Mouse (Mus musculus): ENCODE data around the gene Pip5k1c.

Pip5k1c gene

DNA sequence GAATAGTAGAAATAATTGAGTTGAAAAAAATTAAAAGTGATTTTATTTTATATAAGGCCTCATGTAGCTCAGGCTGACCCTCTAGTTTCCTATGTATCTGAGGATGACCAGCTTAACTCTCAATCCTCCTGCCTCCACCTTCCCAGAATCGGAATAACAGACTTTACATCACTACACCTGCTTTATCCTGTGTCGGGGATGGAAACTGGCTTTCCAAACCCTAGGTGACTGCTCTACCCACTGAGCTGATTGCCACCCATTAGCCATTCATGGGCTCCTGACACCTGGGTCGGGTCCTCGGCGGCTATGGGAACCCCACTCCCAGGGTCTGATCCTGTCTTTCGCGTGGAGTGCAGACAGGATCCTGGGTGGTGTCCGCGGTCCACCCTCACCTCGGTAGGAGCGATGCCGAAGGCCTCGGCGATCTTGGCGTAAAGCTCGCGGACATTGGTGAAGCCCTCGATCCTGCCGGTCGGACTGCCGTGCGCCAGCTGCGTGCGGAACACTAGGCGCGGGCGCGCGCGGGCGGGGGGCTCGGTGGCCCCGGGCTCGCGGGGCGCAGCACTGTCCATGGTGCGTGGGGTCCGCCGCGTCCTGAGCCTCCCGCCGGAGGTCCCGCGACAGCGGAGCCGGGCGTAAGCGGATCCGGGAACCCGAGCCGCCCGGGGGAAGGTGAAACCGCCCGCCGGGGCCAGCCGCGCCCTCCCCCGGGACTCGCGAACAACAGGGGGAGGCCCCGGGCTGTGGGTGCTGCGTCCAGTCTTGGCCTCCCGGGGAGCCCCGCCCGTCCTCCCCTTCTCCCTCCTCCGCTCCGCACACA lies 50.1 kb downstream of the Pip5k1c start, which contains the start of gene Gipc3:
Gene Gipc3, minus strand, starts transcription at position 581 of the 820 bp plus-strand sequence.
- no peak for ATAC-seq (ENCODE audit: insufficient number of reproducible peaks, low FRiP score, low TSS enrichment)

DNA sequence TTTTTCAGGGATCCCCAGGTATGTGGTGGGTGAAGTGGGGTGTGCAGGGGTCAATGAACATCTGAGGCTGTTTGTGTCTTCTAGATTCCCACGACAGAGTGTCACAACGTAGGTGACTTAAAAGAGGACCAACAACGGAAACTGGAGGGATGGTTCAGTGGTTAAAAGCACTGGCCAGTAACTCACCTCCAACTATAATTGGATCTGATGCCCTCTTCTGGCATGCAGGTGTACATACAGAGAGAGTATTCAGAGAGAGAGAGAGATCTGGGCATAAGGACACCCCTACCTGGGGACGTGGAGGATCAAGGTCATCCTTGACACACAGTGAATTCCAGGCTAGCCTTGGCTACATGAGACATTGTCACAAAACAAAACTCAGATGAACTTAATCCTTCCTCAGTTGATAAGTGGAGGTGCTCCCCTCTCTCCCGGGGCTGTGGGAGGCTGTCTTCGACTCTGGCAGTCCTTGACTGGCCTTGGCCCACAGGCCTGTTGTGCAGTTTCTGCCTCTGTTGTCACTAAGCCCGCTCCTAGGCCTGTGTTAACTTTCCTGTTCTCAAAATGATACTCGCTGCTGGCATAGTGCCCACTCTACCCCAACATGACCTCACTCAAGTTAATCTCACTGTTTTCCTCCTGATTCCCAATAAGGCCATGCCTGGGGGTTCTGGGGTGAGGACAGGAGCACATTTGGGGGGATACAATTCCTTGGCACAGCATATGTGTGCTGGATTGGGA lies 51.8 kb downstream of the Pip5k1c start:
- ATAC-seq (ENCODE audit: insufficient number of reproducible peaks, low FRiP score, low TSS enrichment) = no peak

GRCm38 (mm10) chr10:81345162-81345534 lies 52.4 kb downstream of the Pip5k1c start:
- ATAC-seq (ENCODE audit: insufficient number of reproducible peaks, low FRiP score, low TSS enrichment) = no peak

- ATAC-seq (ENCODE audit: insufficient number of reproducible peaks, low FRiP score, low TSS enrichment) = no peak
These were observed 53.8 kb downstream of the Pip5k1c start for GRCm38 (mm10) chr10:81346453-81347067.

GRCm38 (mm10) chr10:81349146-81349545 lies 56.4 kb downstream of the Pip5k1c start:
- no peak for ATAC-seq (ENCODE audit: insufficient number of reproducible peaks, low FRiP score, low TSS enrichment)

GRCm38 (mm10) chr10:81349961-81350350 lies 57.2 kb downstream of the Pip5k1c start:
- ATAC-seq (ENCODE audit: insufficient number of reproducible peaks, low FRiP score, low TSS enrichment) = no peak

DNA sequence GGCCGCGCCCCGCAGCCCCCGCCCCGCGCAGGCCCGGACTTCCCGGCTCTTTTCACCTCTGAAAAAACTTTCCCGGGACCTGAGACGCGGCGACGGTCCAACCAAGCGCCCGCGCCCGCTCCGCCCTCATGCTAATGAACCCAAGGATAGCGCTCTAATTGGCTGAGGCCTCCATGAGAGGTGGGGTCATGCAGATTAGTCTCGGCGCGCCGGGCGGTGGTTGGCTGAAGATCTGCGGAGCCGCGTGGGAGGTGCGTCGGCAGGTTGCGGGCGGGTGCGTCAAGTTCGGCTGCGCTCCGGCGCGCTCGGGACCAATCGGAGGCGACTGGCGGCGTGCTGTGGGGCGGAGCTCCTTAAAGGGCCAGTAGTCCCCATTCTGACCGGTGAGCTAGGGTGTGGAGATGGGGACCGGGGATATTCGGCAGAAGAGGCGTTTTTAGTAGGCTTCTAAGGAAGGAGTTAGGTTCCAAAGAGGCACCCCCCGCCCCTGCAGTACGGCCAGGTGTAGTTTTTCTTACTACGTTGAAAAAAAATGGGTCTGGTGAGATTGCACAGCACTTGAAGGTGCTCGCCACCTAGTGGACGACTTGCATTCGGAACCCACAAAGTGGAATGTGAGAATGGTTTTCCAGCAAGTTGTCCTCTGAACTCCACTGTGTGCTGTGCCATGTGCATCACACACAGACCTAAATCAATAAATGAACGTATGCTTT lies 57.7 kb downstream of the Pip5k1c start, which contains the start of gene Hmg20b:
Gene Hmg20b, minus strand, starts transcription at position 130 of the 713 bp plus-strand sequence.
- peak; percentile 96 for ATAC-seq (ENCODE audit: insufficient number of reproducible peaks, low FRiP score, low TSS enrichment)

DNA sequence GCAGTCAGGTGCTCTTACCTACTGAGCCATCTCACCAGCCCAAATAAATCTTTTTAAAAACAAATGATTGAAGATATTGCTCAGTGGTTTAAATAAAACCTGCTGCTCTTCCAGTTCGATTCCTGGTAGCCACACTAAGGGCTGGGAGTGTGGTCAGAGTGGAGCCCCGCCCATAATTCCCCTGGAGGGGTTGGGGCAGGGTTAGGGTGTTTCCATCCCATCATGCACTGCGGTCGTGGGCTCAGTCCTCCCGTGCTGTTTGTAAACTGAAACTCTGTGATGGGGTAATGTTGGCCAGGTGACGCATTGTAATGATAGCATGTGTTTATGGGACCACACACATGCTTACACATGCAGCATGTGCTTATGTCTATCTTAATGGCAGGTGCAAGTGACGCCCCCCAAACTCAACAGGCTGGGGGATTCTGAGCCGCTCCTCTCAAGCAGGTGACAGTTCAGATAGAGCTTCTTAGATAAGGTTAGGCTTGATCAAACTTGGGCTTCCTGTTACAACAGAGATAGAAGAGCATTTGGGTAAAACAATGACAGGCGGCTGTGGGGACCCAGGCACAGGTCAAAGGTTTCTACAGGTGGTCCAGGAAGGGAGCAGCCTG lies 59.0 kb downstream of the Pip5k1c start:
- no peak for ATAC-seq (ENCODE audit: insufficient number of reproducible peaks, low FRiP score, low TSS enrichment)

DNA sequence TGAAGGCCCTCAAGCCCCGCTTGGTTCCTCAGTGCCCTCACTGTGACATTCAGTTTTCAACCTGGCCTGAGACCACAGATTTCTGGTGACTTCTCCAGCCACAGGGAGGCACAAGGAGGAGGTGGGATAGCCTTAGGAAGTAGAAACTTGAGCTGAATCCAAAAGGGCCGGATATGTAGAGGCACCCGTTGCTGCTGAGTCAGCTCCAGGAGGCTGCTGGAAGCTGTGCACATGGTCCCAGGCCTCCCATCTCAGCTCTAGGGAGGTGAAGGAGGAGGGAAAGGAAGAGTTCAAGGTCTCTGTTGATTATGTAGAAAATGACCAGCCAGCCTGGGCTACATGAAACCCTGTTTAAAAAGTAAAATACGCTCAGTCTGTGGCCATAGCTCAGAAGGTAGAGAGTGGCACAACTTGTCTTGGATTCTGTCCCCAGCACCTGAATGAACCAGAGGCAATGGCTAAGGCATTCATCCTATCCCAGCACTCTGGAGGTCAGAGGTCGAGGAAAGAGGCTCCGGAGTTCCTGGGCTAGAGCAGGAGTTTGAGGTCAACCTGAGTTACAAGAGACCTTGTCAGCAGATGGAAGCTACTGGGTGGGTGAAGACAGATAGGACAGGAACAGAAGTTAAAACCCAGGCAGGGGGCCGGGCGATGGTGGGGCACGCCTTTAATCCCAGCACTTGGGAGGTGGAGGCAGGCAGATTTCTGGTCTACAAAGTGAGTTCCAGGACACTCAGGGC lies 62.1 kb downstream of the Pip5k1c start:
- ATAC-seq (ENCODE audit: insufficient number of reproducible peaks, low FRiP score, low TSS enrichment) = no peak

DNA sequence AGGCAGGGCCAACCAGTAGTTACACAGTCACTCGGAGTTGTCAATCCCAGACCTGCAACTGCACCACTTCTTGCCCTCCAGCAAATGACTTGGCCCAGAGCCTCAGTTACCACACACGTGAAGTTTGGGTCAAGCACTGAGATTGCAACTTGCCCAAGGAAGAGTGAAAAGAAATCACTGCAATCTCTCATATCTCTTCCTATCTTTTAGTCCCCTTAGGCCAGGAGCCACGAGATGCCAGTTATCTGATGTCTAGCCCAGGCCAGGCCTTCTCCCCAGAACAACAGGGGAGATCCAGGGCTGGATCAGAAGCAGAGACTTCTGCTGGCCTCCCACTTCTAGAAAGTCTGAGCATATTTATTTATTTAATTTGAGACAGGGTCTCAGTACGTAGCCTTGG lies 62.8 kb downstream of the Pip5k1c start:
- no peak for ATAC-seq (ENCODE audit: insufficient number of reproducible peaks, low FRiP score, low TSS enrichment)

GRCm38 (mm10) chr10:81356352-81356990 lies 63.7 kb downstream of the Pip5k1c start:
- no peak for ATAC-seq (ENCODE audit: insufficient number of reproducible peaks, low FRiP score, low TSS enrichment)

GRCm38 (mm10) chr10:81356991-81357844 lies 64.5 kb downstream of the Pip5k1c start, which contains the start of gene Mfsd12:
Mfsd12 (plus strand) TSS chr10:81357491.
- peak; percentile 82 for ATAC-seq (ENCODE audit: insufficient number of reproducible peaks, low FRiP score, low TSS enrichment)

DNA sequence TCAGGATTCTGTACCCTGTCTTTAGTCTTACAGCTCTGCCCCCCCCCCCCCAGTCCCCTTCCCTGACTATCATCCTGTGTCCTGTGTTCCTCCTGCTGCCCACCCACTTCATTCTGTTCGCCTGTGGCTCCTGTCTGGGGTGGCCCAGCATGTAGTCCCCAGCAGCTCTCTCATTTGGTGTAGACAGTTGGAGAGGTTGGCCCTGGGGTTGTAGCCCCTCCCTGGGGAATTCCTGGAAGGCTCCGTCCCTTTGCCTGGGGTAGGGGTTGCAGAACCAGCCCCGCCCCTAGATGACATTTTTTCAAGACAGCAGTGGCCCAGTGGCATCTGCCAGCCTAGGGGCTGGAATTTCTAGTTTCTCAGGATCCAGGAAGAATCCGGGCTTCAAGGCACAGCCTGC lies 65.4 kb downstream of the Pip5k1c start:
- no peak for ATAC-seq (ENCODE audit: insufficient number of reproducible peaks, low FRiP score, low TSS enrichment)

DNA sequence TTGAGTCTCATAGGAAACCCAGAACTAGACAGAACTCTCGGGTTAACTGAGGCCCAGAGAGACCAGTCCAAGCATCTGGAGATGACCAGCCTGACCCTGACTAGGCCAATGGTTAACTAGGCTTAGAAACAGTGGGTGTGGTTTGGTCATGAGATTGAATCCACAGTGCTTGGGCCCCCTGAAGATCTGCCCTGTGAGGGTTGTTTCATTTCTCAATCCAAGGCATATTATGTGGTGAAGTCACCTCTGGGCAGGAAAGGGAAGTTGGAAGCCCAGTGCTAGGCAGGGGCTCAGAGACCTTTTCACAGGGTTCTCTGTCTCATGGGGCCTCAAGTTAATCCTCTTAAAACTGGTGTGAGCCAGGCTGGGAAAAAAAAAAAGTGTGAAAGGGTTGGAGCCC lies 66.1 kb downstream of the Pip5k1c start:
- ATAC-seq (ENCODE audit: insufficient number of reproducible peaks, low FRiP score, low TSS enrichment) = no peak

DNA sequence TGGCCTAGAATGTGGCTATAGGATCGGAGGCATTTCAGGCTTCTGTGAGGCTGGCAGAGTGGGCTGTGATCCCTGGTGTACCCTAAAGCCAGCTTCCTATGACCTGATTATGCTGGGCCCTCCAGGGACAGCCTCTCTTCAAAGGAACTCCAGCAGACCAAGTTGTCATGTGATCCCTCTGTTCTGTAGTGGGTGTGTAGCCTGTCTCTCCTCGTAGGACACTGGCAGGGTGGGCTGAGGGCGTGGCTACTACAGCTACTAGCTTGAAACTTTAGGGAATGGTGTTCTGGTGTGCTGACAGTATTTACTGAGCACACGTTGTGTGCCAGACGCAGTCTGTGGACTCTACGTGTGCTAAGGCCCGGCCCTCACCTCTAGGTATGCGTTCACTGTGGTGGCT lies 68.0 kb downstream of the Pip5k1c start:
- ATAC-seq (ENCODE audit: insufficient number of reproducible peaks, low FRiP score, low TSS enrichment) = no peak

GRCm38 (mm10) chr10:81362336-81362949 lies 69.7 kb downstream of the Pip5k1c start:
- no peak for ATAC-seq (ENCODE audit: insufficient number of reproducible peaks, low FRiP score, low TSS enrichment)
